Mouse (Mus musculus) liver, embryonic 11.5 days (tissue): ENCODE results near the gene Atg4d. TPM values are rescaled to one million over a fixed set of nuclear protein-coding genes. Genes with fewer than 3 reads are reported as not detected.

Experiments used
- ATAC-seq: fragments of 200-750 bp; cut with Nextera tagmentation; replicated peaks from 2 replicates; pipeline ENCODE4 v1.8.0; 2017; ENCODE audit warnings: moderate number of reproducible peaks, mild to moderate bottlenecking, moderate TSS enrichment, moderate library complexity; ENCODE audit not compliant: low FRiP score
- DNase-seq: peaks from one replicate; pipeline ENCODE4 v3.0.0-alpha.2; 2017; ENCODE audit warnings: low spot score
- H3K27ac ChIP-seq: fragments of 300-500 bp; sonication (generic); 2 replicates; pipeline ENCODE4 v1.5.1; 2014; ENCODE audit warnings: mild to moderate bottlenecking, low read depth, low read length, control low read depth
- H3K27me3 ChIP-seq: fragments of 300-500 bp; sonication (generic); replicated peaks from 2 replicates; pipeline ENCODE4 v1.6.1; 2014; ENCODE audit warnings: low read length, mixed read lengths; ENCODE audit not compliant: control insufficient read depth, insufficient read depth
- H3K36me3 ChIP-seq: fragments of 300-500 bp; sonication (generic); 2 replicates; pipeline ENCODE4 v1.6.1; 2014; ENCODE audit warnings: mild to moderate bottlenecking, low read length, moderate library complexity, mixed read lengths; ENCODE audit not compliant: control insufficient read depth, insufficient read depth
- H3K4me1 ChIP-seq: fragments of 300-500 bp; sonication (generic); replicated peaks from 2 replicates; pipeline ENCODE4 v1.6.1; 2014; ENCODE audit warnings: low read length, mixed read lengths; ENCODE audit not compliant: control insufficient read depth, insufficient read depth
- H3K4me2 ChIP-seq: fragments of 300-500 bp; sonication (generic); 2 replicates; pipeline ENCODE4 v1.6.1; 2014; ENCODE audit warnings: mild to moderate bottlenecking, control low read depth, moderate library complexity
- H3K4me3 ChIP-seq: fragments of 300-500 bp; sonication (generic); 2 replicates; pipeline ENCODE4 v1.5.1; 2014; ENCODE audit warnings: low read depth, low read length, control low read depth
- H3K9ac ChIP-seq: fragments of 300-500 bp; sonication (generic); 2 replicates; pipeline ENCODE4 v1.6.1; 2014; ENCODE audit warnings: low read depth, low read length, control low read depth
- H3K9me3 ChIP-seq: fragments of 300-500 bp; sonication (generic); 2 replicates; pipeline ENCODE4 v1.6.1; 2016; ENCODE audit warnings: low read length, inconsistent platforms, mixed read lengths; ENCODE audit not compliant: control insufficient read depth
- WGBS: fragments of 180-500 bp; shearing (Covaris S2); extraction: QIAGEN DNeasy Blood & Tissue Kit; methylation state at CpG from one replicate; pipeline ENCODE4 v1.1.7; 2014; 5-methylcytosine and 5-hydroxymethylcytosine counted together
- polyA plus RNA-seq: library from polyadenylated mRNA; unstranded; fragments of >200 nt; fragmentation: Nextera tagmentation; extraction: Ambion mirVana; gene quantifications from 2 replicates; pipeline ENCODE4 v1.2.1, GENCODE M21; 2014

The Atg4d gene
- polyA plus RNA-seq, 1 experiment from 2014 or later = 57.0 TPM

DNA sequence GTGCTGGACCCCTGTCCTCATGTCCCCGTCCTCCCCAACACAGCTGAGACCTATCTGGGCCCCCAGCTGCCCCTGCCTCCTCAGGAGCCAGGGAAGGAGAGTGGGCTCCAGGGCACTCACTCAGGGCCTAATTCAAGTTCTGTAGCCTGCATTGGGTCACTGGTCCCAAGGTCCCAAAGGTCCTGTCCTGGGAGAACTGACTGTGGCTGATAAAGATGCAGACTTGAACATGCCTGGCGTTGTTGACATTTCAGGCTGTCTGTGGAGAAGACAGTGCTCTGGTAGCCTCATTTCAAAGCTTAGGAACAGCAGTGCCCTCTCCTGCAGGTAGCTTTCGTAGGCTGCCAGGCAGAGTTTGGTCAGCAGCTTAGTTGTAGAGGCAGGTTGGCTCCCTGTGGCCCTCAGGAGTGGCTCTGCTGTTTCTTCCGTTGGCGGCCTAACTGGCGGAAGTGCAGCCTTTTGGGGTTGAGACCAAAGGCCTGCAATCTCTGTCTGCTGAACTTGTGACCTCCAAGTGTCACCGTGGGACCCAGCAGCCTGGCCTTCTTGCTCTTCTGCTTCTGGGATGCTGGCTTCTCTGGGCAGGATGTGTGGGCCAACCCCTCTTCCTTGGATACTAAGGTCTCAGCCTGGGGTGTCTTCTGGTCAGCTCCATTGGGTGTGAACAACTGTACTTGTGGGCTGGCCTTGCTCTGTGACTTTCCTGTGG, 8.6 kb downstream of the Atg4d start:
- WGBS = 77% methylated on average over 7 of the region's 7 CpGs
- H3K4me2 ChIP-seq = no peak overlapping the region
- H3K4me1 ChIP-seq = peaks cover 13% of the 10 kb centered on the region
- H3K9ac ChIP-seq = no peak overlapping the region
- H3K4me3 ChIP-seq = no peak overlapping the region
- H3K27me3 ChIP-seq = no peaks in the 10 kb centered on the region
- peaks cover 81% of the 10 kb centered on the region for H3K36me3 ChIP-seq
- ATAC-seq (no peak; the same call in 1 of the 2 replicates), DNase-seq (no peak)
- peak overlapping the region; percentile 16 for H3K27ac ChIP-seq
- no peaks in the 10 kb centered on the region for H3K9me3 ChIP-seq

DNA sequence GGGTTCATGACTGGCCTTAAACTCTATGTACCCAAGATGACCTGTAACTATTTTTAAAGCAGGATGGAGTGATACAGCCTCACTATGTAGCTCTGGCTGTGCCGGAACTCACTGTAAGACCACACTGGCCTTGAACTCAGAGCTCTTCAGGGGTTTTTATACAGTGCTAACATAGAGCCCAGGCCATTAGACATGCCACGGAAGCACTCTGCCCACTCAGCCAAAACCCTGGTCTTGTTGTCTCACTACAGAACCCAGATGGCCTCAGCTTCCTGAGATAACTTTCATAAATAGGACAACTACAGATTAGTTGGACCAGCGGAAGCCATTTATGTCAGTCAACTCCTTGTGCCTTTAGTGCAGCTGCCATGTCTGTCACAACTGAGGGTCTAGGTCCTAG, 9.2 kb downstream of the Atg4d start:
- ATAC-seq = no peak
- Histone ChIP-seq H3K27ac (peak overlapping the region; percentile 16), H3K9me3 (no peaks in the 10 kb centered on the region), H3K9ac (no peak overlapping the region), H3K27me3 (no peaks in the 10 kb centered on the region), H3K4me1 (peaks cover 13% of the 10 kb centered on the region), H3K36me3 (peaks cover 84% of the 10 kb centered on the region), H3K4me2 (no peak overlapping the region), H3K4me3 (no peak overlapping the region)
- WGBS = 78% methylated on average over 3 of the region's 3 CpGs
- no peak for DNase-seq

DNA sequence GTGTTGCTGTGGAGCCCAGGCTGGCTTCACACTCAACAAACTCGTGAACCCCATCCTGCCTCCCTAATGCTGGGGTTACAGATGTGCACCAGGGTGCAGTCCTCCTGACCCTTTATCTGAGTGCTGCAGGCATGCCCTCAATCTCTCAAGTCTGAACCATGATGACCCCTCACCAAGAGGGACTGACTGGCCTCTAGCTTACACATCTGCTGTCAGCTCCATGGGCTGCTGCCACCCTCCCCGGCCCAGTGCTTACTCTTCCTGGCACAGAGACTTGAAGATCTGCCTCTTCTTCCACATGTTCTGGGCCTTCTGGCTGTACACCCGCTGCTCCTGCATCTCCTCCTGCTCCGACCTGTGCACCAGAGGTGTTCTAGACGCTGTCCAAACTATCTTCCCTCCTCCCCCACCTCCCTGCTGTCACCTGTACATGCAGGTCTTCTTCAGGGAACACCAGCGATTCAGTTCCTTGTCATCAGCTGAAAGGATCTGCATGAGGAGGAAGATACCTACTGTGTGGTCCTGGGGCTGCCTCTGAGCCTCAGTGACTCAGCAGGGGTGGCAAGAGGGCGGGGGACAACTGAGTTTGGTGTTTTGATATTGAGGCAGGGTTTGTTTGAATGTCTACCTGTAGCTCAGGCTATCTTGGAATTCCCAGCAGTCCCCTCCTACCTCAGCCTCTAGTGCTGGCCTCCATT, 10.1 kb downstream of the Atg4d start:
- DNase-seq (no peak), ATAC-seq (peak; percentile 33)
- Histone ChIP-seq H3K4me3 (no peak overlapping the region), H3K36me3 (peaks cover 86% of the 10 kb centered on the region), H3K27ac (peak overlapping the region; percentile 3; the same call in 1 of the 2 replicates), H3K9me3 (no peaks in the 10 kb centered on the region), H3K4me1 (peaks cover 13% of the 10 kb centered on the region), H3K4me2 (no peak overlapping the region), H3K9ac (no peak overlapping the region), H3K27me3 (no peaks in the 10 kb centered on the region)
- WGBS = 78% methylated on average over 7 of the region's 7 CpGs

DNA sequence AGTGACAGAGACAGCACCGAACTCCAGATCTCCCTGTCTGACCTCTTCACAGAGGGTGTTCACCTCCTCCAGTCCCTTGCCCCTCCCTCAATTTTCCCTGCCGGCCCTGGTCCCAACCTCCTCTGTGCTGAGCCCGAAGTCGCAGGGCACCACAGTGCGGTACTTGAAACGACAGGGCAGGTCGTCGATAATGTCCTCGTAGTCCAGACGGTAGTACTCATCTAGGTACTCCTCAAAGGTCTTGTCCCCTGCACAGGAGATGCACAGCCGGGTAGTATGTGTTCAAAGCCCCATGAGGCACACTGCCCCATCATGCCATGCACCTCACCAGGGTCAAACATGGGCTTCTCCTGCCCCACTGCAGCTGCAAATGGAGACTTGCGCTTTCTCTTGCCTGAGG, 10.6 kb downstream of the Atg4d start:
- Histone ChIP-seq H3K27me3 (no peaks in the 10 kb centered on the region), H3K4me2 (no peak overlapping the region), H3K4me3 (no peak overlapping the region), H3K4me1 (peaks cover 13% of the 10 kb centered on the region), H3K27ac (peak overlapping the region; percentile 3; the same call in 1 of the 2 replicates), H3K36me3 (peaks cover 86% of the 10 kb centered on the region), H3K9ac (0 out of 2 replicates have a peak overlapping the region, but pooled peaks have one; percentile 12), H3K9me3 (no peaks in the 10 kb centered on the region)
- 90% methylated on average over 12 of the region's 12 CpGs for WGBS
- ATAC-seq (no peak), DNase-seq (no peak)

DNA sequence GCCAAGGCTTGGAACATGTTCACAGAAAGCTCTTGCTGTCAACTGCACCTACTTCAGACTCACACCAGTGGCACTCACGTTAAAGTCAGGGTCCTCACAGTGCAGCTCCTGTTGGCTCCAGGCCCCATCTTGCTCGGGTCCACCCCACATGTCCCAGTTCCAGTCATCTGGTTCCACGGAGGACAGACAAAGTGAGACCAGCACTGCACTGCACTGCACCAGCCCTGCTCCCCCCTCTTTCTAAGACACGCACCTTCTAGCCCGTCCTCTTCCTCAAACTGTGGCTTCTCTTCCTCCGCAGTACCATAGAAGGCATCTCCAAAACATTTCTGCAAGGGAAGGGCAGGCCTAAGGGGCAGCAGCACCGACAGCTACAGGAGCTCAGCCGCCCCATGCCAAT, 11.2 kb downstream of the Atg4d start:
- no peaks in the 10 kb centered on the region for H3K9me3 ChIP-seq
- H3K4me1 ChIP-seq = peaks cover 13% of the 10 kb centered on the region
- peaks cover 81% of the 10 kb centered on the region for H3K36me3 ChIP-seq
- no peak for ATAC-seq
- no peak overlapping the region for H3K4me2 ChIP-seq
- H3K4me3 ChIP-seq = no peak overlapping the region
- H3K9ac ChIP-seq = no peak overlapping the region
- no peak overlapping the region for H3K27ac ChIP-seq
- WGBS = 86% methylated on average over 8 of the region's 8 CpGs
- no peak for DNase-seq
- no peaks in the 10 kb centered on the region for H3K27me3 ChIP-seq

DNA sequence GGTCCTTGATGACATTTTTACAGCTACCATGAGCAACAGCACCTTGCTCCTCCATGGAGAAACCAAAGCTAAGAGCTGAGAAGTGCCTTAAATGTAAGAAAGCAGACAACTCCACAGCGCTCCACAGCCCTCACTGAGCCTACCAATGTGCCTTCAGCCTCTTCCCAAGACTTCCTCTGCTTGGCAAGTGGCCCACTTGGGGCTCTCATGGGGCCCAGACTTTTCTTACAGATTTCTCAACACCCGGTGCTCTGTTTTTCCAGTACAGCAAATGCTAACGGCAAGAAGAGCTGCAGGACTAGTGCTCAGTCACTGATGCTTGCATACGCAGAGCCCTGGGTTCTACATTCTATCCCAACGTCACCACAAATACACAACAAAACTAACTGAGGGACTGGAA, 12.7 kb downstream of the Atg4d start:
- DNase-seq = no peak
- ATAC-seq = no peak
- WGBS = 96% methylated on average over 5 of the region's 5 CpGs
- Histone ChIP-seq H3K36me3 (peaks cover 82% of the 10 kb centered on the region), H3K9ac (no peak overlapping the region), H3K27me3 (no peaks in the 10 kb centered on the region), H3K4me2 (no peak overlapping the region), H3K9me3 (no peaks in the 10 kb centered on the region), H3K4me1 (peaks cover 13% of the 10 kb centered on the region), H3K4me3 (no peak overlapping the region), H3K27ac (no peak overlapping the region)

DNA sequence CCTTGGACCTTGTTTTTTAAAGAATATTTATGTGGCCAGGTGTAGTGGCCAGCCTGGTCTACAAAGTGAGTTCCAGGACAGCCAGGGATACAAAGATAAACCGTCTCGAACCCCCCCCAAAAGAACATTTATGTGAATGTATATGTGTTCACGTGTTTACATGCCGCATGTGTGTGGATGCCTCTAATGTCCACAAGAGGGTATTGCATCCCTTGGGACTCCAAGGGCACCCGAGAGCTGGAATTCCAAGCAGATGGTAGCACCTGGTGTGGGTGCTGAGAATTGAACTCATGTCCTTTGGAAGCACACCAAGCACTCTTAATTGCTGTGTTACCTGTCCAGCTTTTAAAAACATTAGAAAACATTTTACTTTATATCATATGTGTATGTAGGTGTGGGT, 18.5 kb downstream of the Atg4d start:
- peaks cover 49% of the 10 kb centered on the region for H3K36me3 ChIP-seq
- WGBS = 89% methylated on average over 5 of the region's 5 CpGs
- no peak overlapping the region for H3K4me2 ChIP-seq
- no peak overlapping the region for H3K4me3 ChIP-seq
- DNase-seq (no peak), ATAC-seq (no peak)
- H3K27me3 ChIP-seq = no peaks in the 10 kb centered on the region
- no peak overlapping the region for H3K27ac ChIP-seq
- peaks cover 16% of the 10 kb centered on the region for H3K4me1 ChIP-seq
- H3K9ac ChIP-seq = no peak overlapping the region
- no peaks in the 10 kb centered on the region for H3K9me3 ChIP-seq

DNA sequence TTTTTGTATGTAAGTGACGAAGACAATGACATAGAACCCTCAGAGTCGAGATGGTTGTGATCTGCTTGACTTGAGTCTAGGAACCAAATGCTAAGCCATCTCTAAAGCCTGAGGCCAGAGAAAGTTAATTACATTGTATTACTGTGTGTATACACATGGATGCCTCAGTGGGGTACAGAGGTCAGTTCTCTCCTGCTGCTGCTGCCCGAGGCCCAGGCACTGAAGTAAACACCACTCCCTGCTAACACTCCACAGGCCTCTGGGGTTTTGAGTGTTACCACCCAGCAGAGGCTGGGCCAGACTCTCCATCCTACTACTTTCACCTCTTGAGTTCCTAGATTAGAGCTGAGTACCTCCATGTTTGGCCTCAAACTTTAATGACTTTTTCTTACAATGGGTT, 18.9 kb downstream of the Atg4d start:
- Histone ChIP-seq H3K4me2 (no peak overlapping the region), H3K27ac (no peak overlapping the region), H3K9me3 (no peaks in the 10 kb centered on the region), H3K36me3 (peaks cover 48% of the 10 kb centered on the region), H3K9ac (no peak overlapping the region), H3K4me3 (no peak overlapping the region), H3K27me3 (no peaks in the 10 kb centered on the region), H3K4me1 (peaks cover 20% of the 10 kb centered on the region)
- 80% methylated on average over 3 of the region's 3 CpGs for WGBS
- ATAC-seq = no peak
- no peak for DNase-seq

DNA sequence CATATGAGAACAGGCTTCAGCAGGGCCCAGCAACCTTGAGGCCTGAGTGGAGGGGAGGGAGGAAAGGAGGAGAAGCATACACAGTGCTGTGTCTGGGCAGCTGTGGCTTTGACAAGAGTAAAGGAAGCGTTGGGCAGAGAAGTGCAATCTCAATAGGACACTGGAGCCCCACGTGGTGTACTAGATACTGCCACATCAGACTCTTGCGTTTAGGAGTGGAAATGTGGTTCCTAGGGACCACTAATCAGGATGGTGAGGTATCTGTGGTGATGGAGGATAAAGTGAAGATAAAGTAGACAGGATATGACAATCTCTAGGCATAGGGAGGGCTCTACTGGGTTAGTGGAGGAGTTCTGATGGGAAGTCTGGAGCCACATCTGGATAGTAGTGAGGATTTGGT, 21.7 kb downstream of the Atg4d start:
- Histone ChIP-seq H3K27ac (peak overlapping the region; percentile 90; the same call in 1 of the 2 replicates), H3K27me3 (no peaks in the 10 kb centered on the region), H3K9me3 (no peaks in the 10 kb centered on the region), H3K4me3 (peak overlapping the region; percentile 89), H3K36me3 (peaks cover 30% of the 10 kb centered on the region), H3K4me1 (peaks cover 30% of the 10 kb centered on the region), H3K4me2 (peak overlapping the region; percentile 83), H3K9ac (peak overlapping the region; percentile 92)
- DNase-seq = no peak
- ATAC-seq = no peak
- 30% methylated on average over 3 of the region's 3 CpGs for WGBS
